Mouse (Mus musculus): ENCODE data around the gene Gpx4.

- TF ChIP-seq CTCF (IDR thresholded peaks at IDR 0.05; ENCODE audit: insufficient read depth, low read depth, low read length) (no peak), POLR2A (IDR thresholded peaks at IDR 0.05; ENCODE audit: insufficient read depth, low read depth, low read length) (no peak)
These were observed 25.9 kb downstream of the Gpx4 start for GRCm38 (mm10) chr10:80072623-80073489.

All from olfactory bulb, adult 2 months (tissue).